Mouse (Mus musculus) MN1 (cell line): ENCODE measurements around the gene Elfn1.

Experiments used
- DNase-seq: peaks from one replicate; pipeline ENCODE4 v3.0.0-alpha.2; 2016; ENCODE audit warnings: low spot score

Elfn1 gene

DNA sequence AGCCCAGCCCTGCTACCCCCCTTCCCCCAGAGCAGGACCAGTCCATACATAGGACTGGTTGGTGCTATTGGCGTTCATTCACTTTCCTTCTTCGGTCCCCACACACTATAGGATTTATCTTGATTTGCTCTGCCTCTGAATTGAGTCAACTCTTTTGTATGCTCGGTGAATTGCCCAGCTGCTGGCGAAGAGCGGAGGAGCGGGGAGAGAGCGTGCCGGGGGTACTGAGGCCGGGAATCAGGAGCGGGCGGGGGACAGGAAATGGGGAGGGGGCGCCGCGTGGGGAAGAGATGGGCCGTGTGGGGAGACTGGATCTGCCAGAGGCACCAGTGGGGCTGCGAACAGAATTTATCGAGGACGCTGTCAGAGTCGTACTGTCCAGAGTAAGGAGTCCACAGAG lies 3.8 kb downstream of the Elfn1 start:
- no peak for DNase-seq

DNA sequence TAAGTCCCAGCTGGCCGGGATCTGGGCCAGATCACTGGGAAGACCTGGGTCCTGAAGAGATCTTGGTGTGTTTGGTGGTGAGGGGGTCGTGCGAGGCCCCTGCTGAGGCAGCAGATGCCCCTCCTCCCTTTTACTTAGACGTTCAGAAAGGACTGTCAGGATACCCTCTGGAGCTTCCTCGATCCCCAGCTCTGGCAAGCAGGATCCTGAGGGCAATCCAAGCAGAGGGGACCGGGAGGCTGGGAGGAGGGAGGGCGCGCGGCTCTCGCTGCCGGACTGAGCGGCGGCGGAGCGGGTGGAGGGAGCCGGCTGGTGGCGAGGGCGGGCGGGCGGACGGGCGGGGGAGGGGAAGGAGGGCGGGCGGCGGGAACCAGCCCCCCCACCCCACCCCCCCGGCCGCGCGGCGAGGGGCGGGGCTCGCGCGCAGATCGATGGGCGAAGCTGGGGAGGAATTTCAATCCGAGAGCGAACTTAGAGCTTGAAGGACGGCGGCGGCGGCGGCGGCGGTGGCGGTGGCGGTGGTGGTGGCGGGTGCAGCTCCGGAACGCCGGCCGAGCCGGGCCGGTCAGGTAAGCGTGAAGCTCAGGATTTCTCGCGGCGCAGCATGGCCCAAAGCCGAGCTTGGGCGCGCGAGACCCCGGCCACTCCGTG lies 4.5 kb downstream of the Elfn1 start:
- DNase-seq: peak; percentile 41

DNA sequence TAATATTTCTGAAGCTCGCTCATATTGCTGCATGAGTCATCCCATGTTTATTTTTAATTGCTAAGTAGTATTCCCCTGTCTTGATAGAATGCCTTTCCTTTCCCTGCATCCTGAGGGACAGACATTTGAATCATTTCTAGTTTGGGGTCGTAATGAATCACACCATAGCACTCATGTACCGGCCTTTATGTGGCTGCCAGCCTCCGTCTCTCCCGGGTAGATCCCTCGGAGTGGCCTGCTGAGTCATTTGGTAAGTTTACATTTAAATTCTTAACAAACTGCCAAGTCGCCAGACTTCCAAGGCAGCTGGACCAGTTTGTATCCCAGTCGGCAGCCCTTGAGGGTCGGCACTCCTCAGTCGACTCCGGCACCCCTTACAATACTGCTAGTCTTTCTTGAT lies 13.9 kb downstream of the Elfn1 start:
- no peak for DNase-seq

DNA sequence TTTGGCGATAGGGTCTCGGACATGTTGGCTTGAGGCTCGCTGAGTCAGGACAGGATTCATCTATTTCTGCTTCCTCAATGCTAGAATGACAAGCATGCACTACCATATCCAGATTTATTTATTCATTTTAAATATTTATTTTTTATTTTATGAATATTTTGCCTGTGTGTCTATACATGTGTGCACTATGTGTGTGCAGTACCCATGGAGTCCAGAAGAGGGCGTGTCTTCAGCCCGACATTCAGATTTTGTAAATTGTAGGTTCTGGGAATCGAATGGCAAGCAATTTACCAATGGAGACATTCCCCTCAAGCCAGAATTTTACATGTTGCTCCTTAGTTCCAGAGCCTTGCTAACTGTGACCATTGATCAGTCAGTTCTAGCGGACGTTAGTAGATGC lies 16.1 kb downstream of the Elfn1 start:
- DNase-seq: no peak

DNA sequence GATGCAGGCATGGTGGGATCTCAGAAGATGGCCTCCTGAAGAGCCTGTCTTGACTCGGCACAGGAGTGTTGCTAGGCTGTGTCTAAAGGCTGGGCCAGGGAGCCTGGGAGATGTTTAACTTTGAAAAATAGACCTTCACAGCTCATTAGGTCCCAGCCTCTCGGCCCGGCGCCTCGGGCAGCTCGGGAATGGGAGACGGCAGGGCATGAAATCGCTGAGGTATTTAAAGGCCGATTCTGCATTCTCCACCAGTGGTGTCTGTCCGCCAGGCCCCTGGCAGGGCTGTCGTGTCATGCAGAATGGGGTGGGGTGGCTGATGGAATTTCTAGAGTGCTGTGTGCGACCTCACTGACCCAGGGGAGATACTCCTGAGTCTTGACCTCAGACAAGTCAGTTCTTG lies 22.4 kb downstream of the Elfn1 start:
- DNase-seq: no peak

DNA sequence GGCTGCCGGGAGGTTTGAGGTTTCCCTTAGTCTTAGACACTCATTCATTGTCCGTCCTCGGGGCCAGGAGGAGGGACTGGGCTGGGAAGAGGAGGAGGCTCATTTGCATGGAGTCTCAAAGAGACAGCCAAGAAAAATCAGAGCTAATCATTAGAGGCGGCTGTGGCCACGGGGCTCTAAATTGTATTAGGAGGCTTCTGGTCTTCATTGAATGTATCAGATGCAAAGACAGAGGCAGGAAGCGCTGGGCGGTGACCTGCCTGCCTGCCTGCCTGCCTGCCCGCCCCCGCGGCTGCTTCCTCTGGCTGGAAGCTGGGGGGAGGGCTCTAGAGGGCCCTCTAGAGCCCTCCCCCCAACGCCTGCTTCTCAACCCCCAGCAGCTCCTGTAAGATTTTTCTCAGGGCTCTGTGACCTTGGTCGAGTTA lies 23.2 kb downstream of the Elfn1 start:
- peak; percentile 90 for DNase-seq

DNA sequence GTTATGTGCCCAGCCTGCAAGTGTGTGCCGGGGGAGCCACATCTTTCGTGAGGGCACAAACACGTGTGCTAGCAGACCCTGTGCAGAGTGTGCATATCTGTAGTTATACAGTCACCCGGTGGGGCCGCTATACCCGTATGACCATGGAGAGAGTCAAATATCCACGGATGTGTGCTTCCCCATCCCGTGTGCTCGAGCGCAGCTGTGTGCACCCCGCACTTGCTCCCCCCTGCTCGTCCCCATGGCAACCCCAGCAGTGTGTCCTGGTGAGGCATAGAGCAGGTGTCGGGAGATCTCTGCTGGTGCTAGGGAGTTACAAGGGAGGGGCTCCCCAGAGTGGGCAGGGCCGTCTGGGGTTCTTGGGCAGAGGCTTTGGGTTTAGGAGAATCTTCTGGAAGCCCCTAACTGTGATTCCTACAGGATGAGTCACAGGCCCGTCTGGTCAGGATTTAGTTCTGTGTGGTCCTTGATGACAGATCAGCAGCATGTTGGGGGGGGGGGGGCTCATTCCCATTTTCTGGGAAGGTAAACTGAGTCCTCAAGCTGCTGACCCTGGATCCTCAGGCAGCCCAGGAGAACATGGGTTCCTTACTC lies 24.3 kb downstream of the Elfn1 start:
- no peak for DNase-seq

DNA sequence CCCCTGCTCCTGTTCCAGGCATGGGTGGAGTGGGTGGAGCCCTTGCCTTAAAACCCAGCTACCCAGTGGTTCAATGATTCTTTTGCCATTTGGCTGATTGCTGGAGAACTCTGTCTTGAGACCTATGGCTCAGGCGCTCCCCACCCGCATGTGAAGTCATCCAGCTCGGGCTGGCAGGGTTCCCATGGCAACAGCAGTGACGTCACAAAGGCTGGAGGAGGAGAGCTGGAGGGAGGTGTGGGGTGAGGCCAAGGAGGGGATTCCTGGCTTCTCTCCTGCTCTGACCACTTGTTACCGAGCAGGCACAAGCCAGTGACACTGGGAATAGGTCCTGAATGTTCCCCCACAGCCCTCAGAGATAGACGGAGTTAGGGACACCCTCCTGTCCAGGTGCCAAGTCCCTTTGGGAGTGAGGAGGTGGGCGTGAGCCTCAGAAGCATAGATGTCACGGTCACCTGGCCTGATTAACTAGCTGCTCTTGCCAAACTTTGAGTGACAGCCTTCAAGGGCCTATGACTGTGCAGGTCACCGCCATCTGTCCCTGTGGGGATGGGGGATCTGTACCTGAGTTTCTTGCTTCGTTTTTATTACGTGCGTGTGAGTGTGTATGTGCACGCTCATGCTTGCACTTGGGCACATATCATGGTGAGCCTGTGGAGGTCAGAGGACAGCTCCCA lies 25.0 kb downstream of the Elfn1 start:
- peak; percentile 87 for DNase-seq

DNA sequence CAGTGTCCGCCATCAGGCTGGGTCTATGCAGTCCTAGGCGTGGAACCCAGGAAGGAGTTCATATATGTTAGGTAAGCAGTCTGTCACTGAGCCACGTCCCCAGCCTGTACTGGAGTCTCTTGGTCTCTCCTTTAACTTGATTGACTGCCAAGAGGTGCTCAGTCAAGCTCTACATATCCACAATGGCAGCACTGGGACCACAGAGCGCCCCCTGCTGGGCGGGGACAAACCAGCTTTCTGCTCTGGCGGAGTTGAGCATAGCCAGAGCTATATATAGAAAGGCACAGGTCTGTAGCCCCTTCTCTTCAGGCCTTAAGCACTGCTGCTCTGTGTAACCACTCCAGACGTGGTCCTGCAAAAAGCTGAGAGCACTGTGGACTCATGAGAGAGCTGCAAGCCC lies 25.7 kb downstream of the Elfn1 start:
- peak; percentile 26 for DNase-seq

DNA sequence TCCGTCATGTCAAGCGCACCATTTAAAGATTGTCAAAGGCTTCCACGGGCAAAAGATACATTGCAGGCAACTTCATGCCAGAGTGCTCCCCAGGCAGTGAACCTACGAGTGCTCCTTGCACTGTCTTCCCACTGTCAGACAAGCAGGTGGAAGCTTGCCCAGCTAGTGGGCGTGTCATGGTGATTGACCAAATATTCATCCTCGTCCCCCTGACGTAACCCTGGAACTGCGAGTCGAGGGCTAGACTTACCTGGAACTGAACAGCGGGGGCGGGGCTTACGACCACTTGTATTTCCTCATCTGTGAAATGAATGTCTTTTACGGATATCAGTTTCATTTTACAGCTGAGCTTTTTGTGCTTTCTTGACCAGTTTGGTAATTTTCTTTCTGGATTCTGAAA lies 28.7 kb downstream of the Elfn1 start:
- DNase-seq: no peak

DNA sequence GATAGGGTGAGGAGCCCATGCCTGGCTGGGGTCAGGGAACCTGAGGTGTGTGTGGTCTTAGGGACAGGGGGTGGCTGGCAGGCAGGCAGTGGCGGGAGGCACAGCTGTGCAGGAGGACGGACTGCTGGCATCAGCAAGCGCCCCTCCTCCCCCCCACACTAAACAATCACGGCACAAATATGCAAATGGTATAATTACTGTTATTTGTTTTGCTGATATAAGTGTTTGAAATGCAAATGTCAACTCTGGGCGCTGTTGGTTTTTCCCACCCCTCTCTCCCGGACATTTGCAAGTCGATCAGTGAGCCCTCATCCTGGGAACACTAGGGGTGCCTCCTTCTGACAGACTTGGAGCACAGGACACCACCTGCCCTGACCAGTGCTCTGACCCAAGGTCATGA lies 37.0 kb downstream of the Elfn1 start:
- no peak for DNase-seq

DNA sequence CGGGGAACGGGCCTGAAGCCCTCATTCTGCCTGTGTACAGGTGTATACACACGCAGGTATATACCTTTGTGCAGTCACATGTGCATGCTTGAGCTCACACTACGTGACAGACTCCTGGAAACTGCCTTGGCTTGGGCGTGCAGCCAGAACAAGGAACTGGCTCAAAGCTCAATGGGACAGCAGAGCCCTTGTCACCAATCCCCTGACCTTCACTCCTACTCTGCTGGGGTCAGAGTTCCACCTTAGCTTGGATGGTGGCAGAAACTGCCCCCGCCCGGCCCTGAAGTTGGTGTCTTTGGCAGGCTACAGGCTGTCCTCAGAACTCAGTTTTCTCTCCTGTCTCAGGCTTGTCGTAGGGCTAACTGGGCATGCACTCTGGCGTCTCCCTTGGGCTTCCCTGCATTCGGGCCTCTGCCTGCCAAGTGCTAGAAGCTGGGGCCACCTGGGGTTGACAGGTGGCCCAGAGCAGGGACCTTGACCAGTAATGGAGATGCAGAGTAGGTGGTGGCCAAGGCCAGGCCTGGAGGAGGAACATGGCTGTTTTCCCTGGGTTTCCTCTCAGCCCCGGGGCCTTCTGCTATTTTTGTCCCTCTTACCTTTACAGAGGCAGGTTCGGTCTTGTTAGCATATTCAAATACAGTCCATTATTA lies 38.1 kb downstream of the Elfn1 start:
- no peak for DNase-seq

DNA sequence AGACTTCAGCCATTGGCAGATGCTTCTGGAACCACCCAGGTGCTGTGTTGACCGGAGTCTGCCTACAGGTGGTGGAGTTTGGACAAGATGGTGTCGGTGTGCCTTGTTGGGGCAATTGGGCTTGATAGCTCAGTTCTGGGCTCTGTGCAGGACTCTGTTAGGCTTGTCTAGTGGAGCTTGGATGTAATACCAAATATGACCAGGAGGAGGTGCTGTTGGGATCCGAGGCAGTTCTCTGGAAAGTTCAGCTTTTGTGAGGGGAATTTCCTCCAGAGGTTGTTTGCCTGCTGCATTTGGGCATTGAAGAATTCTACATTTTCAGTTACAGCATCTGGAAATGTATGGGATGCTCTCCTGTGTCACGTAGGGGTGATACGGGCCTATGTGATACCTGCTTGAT lies 39.7 kb downstream of the Elfn1 start:
- no peak for DNase-seq

DNA sequence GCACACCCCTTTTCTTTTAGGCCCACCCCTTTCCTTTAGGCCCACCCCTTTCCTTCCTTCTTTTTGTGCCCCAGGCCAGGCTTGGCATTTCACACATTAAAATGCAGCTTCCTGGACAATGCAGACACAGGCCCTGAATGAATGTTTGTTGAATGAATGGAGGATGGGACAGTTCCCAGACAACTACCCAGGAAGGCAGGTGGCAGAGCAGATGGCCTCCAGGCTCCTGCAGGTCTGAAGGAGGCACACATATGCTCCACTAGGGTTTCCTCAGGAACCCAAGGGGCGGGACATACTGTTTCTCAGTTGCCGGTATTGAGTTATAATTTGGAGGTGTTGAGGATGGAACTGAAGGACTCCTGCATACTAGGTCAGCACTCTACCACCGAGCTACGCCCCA lies 40.8 kb downstream of the Elfn1 start:
- no peak for DNase-seq

DNA sequence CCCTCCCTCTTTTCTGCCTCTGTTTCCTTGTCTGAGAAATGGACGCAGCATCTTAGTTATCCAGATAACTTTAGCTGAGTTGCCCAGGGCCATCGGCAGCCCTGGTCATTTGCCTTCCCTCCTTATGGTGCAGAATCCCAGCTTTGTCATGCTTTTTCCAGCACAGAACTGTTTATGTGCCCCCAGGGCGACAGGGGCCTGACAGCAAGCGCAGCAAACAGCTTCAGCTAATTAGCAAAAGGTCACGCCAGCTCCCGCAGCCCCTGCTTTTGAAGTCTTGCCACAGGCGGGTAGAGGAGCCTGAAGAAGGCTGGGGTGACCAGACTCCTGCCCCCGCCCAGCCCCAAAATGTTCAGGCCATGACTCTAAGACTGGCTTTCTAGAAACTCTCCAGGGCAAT lies 41.6 kb downstream of the Elfn1 start:
- no peak for DNase-seq

DNA sequence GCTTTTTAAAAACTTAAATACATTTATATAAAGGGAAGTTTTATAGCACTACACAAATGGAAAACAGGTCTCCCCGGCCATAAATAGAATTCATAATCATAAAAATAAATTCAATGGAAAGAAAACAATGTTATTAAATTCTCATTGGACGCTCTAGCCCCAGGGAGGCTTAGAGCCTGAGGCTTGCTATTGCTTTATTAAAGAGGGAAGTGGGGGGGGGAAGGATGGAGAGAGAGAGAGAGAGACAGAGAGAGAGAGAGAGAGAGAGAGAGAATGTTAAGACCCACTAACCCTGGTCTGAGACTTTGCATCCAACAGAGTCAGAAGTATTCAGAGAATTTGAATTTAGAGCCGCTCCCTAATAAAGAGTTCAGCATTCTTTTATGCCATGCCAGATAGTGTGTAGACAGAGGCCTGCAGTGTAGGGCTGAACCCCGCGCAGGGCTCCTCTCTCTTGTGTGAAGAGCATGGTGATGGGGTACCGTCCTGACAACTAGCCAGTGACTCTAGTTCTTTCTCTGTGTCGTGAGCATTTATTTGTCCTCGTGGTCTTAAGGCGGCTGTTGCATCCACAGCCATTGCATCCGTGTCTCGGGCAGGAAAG lies 42.3 kb downstream of the Elfn1 start:
- DNase-seq: no peak

DNA sequence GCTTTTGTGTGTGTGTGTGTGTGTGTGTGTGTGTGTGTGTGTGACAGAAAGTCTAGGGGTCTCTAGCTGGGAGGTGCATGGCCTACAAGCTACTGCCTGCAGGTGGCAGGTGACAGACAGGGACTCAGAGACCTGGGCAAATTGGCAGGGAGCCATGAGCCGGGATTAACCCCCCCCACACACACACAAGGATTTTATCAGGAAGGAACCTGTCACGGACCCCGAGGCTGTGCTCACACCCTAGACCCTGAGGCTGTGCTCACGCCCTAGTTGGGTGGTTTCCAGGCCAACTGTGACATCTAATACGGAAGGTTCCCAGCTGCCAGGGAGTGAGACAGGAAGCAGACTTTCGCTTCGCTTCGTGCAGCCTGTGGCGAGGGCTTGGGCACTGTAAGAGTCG lies 49.1 kb downstream of the Elfn1 start:
- DNase-seq: peak; percentile 81

DNA sequence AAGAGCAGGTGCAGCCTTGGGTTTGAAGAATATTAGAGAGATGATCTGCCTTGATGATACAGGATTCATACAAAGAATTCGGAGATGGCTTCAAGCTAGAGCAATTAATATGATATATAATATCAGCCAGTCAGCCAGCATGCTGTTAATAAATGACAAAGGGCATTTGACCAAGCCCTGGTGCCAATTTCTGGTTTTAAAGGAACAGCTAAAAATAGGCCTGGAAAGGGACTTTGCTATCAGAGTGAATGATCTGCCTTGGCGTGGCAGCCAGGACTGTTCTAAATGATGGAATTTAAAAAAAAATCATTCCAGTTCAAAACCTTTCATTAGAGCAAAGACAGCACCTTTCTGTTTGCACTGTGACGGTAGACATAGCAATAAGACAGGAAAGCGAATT lies 52.0 kb downstream of the Elfn1 start:
- no peak for DNase-seq

DNA sequence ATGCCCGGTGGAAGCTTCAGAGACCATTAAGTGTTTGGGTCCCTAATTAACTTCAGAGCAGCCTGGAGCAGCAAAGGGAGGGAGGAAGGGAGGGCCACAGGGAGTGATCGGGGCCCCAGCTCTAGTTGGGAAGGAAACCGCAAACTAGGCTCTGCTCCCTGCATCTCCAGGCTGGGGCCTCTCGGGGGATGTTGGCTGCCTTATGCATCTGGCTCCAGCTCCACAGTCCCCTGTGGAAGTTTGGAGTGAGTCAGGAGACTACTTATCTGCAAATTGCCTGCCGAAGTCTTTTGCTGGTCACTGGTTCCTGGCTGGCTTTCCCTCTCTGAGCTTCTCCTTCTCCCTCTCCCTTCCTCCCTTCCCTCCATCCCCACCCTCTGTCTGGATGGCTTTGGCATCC lies 56.6 kb downstream of the Elfn1 start:
- peak; percentile 49 for DNase-seq

DNA sequence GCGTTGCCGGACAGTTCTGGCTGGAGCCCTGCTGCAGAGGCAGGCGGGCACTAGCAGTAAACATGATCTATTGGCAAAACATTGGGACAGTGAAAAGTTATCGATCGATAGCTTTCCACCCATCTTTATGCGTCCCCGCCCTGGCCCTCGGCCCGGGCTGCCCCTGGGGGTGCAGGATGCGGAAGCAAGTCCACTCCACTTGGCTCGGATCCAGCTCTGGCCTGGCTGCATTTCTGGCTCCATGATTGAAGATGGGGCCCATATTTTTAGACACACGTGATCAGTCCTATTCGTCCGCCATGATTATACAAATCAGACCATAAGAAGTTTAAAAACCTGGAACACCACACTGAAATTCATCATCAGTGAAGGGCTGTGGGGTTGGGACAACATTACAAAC lies 57.9 kb downstream of the Elfn1 start:
- DNase-seq: no peak

DNA sequence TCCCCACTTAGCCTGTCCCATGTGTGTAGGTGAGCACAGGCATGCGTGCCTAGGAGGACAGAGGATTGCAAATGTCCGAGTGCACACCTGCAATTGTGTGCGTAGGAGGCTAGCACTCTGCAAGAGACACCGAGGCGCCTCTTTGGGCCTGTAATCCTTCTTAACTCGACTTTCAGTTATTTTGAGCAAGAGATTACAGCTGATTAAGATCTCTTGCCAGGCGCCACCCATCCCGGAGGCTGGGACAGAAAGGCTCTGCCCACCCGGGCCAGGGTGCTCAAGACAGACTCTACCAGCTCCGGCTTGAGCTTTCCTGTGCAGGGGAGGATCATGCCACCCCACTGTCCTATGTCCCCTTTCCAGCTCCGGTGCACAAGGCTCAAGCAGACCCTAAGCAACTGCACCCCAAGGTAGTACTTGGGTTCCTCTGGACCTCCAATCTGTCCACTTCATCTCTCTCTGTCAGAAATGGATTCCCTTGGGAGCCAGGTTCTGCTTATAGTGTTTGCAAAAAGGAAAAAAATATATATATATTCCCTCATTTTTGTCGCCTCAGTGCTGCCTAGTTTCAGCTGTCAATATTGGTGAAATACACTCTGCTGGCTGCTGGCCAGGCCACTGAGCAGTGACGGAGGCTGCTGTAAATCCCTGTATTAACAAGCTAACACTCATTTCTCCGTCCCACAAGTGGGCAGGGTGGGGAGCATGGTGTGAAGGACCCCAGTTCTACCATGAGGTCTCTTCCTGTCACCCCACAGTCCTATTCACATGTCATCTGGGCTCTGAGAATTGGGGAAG lies 61.6 kb downstream of the Elfn1 start:
- peak; percentile 40 for DNase-seq

DNA sequence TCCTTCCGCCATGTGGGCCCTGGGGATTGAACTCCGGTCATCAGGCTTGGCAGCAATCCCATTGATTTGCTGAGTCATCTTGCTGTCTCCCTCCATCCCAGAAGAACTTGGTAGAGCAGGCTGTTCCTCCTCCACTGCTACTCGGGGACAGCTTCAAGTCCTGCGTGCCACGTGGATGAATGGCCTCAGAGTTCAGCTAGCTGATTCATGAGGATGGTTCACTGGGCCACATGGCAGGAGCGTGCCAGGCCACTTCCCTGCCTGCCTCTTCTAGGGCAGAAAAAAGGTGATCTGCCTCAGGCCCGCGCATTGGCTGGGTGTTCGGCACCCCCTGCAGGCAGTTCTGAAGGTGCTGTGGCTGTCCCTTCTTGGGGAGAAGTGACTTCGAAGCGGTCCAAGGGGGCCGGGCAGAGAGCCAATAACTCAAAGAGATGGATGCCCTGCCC lies 62.5 kb downstream of the Elfn1 start:
- peak; percentile 75 for DNase-seq
